Mouse (Mus musculus): ENCODE results near the gene Micu2.

Gene Micu2

DNA sequence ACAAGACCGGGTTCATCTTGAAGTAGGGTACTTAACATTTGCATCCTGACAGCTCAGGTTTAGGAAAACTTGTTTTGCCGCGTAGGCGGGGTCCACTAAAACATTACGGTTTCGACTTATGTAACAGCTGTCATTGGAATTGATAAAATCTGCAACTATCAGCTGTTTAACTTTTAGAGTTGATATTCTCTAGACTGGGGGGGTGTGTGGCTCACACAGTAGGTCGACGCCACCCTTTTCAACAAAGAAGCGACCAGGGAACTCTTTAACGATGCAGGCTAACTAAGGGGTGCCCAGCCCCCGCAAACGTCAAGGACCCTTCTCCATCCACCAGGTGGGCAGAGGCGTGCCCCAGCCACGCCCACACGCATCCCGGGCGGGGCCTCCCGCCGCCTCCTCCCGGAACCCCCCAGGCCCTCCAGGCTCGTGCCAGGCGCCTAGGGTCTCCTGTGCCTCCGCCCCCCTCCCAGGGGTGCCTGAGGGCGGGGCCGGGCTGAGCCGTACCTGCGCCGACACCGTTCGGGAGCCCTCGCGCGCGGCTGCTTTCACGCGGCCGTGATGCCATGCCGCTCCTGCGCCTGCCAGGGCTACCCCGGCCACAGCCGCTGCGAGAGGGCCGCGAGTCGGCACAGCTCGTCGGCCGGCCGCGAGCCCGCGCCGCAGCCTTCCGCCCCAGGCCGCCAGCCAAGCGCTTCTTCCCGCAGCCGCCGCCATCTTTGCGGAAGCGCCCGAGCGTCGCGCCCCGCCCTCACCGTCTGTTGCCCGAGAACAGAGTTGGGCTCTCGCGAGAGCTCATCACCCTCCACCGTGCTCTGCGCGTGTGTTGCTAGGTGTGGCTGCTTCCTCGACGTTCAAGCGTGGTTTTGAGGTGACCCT is at the start of gene Micu2:
Micu2 (minus strand) TSS at position 737 of the 876 bp plus-strand sequence.
- DNase-seq: peak; percentile 91

DNA sequence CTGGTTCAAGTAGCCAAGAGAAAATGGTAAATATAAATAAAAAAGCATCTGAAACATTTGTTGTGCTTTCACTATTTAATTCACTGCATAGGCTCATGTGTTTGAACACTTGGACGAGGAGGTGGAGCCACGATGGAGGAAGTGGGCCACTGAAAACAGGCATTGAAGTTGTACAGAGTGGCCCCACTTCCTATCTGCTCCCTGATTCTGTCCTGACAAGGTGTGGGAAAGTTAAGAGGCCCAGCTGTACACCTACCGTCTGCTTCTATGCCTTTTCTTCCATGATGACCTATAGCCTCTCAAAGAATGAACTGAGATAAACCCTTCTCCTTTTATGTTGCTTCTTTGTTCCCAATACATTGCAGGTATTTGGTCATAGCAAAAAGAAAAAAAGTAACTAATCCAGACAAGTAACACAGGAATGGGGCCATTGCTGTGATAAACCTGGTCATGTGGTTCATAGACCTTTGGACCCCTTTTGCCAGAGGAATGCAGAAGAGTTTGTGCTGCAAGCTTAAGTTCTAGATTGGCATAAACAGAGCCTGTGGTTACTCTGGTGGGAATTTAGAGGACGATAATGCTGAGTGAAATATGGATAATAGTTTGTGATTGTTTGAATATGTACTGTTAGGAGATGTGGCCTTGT is 47.7 kb upstream of the Micu2 start:
- DNase-seq: no peak

DNA sequence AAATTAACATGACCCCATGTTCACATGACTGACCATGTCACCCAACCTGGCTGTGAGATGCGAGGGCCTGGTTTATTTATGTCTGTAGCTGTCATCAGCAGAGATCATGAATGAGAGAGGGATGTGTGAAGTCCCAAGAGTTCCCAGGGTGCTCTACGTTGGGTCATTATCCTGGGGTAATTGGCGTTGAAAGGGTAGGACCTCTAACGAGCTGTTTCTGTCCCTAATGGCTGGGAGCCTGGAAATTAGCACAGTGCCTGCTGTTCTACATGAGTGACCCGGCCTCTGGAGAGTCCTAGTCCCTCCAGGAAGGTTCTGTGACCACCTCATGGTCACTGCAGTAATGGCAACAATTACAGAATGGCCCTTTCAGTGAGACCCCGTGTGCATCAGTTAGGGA is 37.1 kb upstream of the Micu2 start:
- no peak for DNase-seq

DNA sequence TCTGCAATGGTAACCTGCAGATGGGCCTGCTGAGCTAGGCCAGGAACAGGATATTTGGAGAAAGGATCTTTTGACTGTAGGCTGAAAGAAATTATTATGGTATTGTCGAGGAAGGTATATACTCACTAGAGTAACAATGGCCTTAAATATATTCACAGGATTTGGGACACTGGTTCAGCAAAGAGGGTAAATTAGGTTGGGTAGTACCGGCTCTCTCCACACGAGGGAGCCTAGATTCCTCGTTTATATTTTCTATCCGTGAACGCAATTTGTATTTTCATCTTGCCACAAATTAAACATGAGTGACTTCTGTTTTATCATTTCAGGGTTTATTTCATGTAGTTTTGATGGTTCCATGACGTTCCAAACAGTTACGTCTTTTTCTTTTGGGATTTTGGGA is 35.5 kb upstream of the Micu2 start:
- peak; percentile 72 for DNase-seq

DNA sequence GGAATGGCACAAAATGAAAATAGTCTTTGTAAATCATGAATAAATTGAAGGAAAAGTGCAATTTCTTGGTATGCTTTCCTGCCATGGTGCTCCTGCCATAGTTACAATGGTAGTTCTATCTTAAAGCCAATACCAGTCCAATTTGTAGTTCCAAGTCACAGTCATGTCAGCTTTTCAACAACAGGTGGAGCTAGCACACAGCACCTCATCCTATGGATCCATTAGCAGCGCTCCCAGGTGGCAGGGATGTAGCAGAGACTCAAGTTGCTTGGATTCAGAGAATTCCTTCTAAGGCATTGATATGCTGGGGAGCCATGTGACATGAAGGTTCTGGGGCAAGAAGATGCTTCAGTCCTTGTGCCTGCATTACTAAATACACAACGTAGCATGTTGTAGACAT is 19.8 kb upstream of the Micu2 start:
- peak; percentile 21 for DNase-seq

DNA sequence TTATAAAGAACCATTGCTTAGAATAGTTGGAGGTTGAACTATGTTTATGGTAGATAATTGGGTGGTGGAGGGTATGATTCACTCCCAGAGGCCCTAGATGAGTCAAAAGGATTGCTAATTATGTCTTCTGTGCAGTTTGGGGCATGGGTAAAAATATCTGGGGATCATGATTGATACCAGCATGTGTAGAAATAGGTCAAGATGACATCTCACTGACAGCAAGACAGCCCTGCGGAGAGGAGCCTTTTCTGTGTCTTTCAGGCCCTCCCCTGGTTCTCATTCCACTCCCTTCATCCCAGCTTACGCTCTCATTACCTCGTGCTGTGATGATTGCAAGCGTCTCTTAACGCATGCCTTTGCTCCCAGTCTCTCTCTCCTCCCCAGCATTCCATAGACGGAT is 4.8 kb upstream of the Micu2 start:
- DNase-seq: no peak

DNA sequence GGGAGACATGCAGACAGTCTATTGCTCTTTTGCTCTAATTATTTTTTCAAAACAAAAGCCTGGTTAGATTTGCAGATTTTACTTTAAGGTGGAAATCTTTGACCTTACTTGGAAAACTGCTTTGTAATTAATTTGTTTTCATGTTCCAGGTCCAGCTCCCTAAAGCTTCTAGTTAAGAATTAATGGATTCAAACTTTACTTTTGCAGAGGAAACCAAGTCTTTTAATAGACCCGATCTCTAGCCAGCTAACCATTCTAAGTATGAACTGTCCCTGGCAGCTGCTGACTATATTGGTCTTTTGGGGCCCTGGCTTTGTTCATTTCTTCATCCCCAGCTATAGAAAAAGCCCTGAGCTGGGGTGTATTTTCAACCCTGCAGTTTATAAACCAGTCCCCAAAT is 3.1 kb upstream of the Micu2 start:
- DNase-seq: no peak

DNA sequence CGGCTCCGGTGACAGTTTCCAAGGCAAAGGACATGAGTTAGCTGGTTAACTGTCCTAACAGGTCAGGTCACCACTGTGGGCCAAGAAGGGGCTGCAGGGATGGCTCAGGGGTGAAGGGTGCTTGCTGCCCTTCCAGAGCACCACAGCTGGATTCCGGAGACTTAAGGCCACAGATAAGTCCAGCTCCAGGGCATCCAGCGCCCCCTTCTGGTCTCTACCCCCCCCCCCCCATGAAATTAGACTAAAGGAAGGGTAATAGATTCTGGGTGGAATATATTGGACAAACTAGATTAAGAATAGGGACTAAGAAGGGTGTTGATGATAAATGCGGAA is 306 bp upstream of the Micu2 start:
- DNase-seq: no peak

DNA sequence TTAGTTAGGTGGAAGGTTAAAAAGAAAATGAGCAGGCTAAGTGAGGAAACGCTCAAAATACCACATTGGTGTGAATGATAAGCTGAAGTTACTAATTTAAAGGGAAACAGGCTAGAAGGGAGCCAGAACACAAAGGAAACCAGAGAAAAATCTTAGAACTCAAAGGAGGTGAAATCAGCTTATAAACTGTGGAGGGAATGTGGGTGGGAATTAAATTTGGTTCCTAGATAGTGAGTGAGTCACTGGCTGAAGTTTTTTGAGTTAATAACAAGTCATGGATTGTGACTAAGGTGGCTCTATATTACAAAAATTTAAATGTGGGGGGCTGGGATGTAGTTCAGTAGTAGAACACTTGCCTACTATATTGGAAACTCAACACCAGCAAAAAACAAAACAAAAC is 1.6 kb downstream of the Micu2 start:
- no peak for DNase-seq

DNA sequence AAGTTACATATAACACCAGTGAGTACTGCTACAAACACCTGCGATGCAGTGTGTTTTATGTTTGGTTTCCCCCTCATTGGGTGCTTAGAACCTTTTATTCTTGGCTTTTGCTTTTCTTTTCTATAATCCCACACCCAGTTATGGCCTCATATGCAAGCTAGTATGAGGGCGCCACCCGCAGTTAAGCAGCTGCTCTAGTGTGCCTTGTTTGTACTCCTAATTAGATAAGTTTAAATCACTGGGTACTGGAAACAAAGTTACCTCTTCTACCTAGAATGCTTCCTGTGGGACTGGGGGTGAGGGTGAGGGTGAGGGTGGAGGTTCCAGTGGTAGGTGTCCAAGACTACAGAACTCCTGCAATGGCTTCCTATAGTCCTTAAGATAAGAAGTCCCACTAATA is 2.9 kb downstream of the Micu2 start:
- DNase-seq: peak; percentile 20

DNA sequence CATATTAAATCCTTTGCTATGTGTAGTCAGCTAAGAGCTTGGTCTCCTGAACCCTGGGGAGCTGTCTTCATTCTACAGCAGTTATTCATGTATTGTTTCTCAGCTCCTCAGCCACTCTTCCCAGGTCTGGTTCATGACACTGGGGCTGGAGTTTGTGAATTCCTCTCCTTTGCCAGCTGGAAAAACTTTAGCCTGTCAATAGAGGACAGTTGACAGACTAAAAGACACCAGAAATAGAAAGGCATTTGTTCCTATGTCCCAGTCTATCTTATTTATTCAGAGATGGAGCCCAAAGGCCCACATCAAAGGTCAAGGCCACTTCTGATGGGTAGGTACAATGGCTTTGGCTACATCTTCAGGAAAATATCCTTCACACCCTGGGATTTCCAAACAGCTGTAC is 7.3 kb downstream of the Micu2 start:
- DNase-seq: no peak

DNA sequence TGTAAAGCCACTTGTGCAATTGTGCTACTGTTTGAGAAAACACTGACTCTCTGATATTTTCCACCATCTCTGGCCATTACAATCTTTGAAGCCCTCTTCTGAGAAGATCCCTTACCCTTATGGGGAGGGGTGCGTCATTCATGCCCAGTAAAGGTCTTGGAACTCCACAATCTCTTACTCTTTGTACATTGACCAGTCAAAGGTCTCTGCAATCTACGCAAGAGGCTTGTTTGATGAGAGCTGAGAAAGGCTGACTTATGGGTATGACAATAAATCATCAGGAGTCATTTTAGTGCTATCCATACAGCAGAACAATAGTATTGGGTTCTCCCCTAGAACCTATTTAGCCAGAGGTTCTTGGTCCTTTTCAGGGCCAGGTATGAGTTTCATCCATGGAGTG is 9.9 kb downstream of the Micu2 start:
- no peak for DNase-seq

DNA sequence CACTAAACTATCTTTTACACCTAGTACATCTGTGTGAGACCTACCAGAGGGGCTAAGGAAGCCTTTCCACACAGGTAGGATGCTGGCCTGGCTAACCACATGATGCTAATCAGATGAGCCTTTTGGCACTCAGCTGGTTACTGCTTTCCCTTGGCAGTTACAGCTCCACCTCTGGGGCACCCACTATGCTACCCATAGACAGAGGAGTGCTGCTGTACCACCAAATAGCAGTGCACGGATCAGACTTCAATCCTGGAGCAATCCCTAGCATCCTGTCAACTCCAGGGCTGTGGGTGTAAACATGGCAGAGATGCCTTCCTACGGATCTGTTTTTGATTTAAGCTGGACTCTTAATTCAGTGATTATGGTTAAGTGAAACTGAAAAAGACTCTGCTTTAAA is 13.3 kb downstream of the Micu2 start:
- no peak for DNase-seq

DNA sequence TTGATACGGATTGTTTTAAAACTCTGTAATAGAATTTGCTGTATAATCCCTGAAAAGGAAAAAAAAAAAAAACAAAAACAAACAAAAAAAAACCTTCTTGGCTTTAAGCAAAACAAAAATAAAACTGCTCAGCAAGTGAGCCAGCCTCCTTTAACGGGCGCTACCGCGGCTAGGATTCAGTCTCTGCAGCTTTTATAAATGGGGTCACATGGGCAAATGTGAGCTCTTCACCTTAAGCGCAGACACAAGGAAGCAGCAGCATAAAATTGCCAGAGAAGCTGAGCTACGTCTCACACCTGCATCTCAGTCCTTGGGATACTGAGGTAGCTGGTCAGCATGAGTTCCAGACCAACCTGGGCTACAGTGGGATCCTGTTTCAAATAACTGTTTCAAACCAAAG is 16.6 kb downstream of the Micu2 start:
- no peak for DNase-seq

DNA sequence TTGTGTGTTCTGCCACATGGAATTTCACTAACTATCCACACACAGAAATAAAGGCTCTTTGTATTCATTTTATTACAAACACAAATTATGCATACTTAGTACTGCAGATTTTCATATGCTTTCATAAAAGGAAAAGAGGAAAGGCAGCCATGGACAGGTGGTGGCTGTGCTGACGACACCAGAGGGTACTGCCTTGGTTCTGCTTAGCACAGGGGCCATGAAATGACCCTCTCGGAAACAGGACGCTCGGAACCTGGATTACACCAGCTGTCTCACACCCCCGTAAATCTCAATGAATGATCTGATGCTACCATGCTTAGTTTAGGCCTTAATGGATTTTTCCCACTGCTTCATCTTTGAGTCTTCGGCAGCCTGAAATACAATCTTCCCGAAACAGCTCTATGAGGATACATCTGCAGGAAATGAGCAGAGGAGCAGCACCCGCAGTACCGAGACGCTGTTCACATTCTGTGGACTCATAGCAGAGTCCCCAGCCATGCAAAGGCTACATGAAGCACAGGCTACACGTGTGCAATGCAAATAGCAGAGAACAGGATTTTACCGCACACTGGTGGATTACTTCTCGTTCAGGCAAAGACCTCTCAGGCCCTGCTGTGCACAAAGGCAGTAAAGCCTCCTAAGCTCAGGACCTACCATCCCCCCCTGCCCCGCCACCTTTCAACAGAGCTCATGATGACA is 17.2 kb downstream of the Micu2 start:
- DNase-seq: no peak

DNA sequence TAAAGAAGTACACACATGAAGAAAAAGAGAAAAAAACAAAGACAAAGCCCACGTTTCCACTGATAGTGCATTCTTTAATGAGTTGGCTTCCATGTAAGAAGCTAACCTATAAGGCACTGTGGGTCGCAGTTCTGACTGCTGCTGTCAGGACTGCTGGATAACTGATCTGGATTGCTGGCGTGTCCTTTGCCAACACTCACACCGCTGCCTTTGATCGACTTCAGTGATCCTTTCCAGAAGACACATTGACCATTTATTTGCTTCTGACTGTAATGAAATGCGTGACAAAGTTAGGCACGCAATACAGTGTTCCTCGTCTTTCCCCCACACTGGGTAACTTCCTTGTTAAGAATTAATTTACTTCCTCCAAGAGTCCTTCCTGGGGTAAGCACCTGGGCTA is 18.3 kb downstream of the Micu2 start:
- DNase-seq: no peak

DNA sequence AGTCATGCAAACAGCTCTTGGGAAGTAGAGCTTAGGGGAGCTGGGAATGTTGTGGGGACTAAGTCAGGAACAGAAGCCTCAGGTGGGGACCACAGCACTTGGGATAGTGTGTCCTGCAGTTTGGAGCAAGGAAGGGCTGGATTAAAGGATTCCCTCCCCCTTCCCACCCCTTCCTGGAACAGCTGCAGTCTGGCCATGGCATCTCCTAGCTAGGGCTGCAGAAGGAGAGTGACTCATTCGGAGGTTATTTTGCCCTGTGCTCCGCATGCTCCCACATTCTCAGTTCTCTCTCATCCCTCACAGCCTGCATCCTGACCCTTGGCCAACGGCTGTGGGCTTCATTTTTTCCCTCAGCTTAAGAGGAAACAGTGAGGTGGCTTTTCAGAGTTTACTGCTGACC is 18.9 kb downstream of the Micu2 start:
- DNase-seq: no peak

DNA sequence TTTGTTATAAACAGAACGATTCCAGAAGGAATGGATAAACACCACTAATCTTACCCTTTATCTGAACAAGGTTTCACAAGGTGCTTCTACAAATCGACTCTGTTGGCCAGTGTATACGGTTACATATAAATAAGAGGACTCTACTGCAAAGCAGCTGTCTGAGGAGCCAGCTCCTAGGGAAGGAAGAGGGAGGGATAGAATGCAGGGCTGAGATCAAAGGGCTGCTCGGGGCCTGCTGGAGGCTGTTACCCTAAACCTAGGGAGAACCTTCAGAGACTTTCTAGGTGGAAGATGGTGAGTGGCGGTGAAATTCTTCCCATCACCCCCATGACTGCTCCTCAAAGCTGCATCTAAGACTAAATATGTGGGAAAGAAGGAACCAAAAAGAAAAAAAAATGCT is 20.9 kb downstream of the Micu2 start:
- no peak for DNase-seq

DNA sequence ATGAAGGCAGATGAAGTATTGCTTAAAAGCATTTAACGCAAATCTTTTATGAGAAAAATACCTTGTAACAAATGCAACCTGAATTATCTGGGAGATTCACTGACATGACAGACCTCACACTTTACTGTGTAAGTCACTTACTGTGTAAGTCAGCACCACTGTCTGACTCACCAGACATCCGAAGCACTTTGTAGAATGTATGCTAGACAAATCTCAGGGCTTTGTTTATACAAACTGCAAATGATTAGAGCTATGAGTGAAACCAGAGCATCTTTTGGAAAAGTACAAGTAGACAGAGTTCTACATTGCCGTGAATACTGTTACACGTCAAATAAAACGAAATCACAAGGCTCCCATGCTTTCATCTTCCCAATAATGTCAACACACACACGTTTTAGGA is 23.4 kb downstream of the Micu2 start:
- no peak for DNase-seq

DNA sequence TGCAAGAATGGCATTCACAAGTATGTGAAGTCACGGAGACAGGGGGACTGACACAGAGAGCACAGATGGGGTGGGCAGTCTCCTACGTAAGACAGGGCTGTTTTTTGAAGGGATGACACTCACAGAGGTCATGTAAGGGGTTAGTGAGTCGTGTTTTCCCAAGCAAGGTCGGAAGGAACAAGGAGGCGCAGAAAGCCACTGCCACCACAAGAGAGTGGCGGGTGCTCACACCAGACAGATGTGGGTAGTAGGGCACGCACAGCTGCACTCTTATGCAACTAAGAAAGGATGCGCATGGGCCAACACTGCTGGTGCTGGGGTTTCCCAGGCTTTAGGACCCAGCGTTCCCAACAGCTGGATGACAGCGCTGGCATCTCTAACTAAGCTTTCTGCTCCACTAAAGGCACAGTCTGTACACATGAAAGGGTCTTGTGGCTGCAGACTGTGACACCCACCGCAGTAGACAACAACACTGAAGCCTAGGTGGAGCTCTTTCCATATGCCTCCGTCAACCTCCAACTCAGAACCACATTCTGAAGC is 27.0 kb downstream of the Micu2 start:
- peak; percentile 56 for DNase-seq

DNA sequence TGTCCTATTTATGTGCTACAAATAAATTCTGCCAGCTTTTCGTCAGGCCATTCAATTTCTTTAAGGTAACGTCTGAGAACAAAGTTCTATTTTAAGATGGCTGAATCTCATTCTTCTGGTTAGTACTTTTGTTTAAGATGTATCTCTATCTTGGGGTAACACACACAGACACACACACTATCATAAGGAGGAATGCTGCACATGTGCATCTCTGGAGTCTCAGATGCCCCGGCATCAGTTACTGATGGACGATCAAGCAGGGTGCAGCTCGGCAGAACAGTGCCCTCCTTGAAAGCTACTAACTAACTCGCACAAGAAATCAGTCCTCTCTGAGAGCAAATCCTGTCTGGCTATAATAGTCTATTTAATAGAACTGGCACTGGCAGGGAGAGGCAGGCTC is 30.2 kb downstream of the Micu2 start:
- no peak for DNase-seq

DNA sequence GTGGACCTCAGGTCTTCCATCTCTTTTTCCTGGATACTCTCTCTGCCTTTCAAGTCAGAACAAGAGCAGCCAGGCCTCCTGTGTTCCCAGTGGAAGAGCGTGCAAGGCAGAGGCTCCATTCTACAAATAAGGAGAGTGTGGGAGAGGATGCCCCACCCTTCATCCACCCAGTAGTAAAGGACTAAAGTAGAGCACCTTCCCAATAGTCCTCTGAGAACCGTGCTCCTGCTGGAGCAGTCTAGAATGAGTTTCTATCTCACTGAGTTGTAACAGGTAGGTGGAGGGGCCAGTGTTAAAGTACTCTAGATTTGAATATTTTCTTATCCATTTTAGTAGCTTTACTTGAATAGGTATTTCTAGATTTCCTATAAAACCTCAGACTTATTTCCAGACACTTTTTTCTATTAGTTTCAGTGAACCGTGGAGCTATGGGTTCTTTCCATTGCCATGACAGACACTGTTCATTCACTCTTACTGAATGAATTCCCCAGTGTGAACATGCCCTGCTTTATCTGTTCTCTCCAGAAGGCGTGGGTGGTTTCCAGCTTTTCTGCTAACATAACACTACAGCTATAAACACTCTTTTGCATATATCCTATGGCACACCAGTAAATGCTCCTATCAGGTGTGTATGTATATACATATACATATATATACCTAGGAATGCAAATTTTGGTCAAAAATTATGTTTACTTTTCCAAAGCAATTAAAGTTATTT is 31.8 kb downstream of the Micu2 start:
- no peak for DNase-seq

DNA sequence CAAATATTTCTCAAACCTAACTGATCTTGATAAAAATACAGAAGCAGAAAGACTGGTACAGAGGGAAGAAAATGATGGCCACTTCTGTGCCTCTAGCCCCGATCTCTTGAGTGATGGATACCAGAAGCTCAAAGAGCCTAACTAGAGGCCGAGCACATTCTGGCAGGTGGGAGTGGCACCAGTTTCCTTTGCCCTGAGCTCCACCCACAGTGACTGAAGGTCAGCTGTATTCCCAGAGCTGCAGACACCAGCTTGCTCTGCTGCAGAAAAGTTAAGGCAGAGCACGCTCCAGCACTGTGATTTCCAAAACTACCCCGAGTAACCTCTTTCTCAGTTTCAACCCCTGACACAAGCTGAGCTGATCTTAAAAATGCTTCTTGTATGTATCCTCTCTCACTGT is 37.2 kb downstream of the Micu2 start:
- DNase-seq: no peak
